Mouse (Mus musculus) neural tube, embryonic 10.5 days (tissue): ENCODE results near the gene Ntn1.
A peak's percentile ranks its signal among the peaks of the same experiment; 100 is the strongest.

Experiments
- DNase-seq: peaks from one replicate; pipeline ENCODE4 v3.0.0-alpha.2; 2017; ENCODE audit warnings: low spot score; ENCODE audit errors: extremely low spot score

Gene Ntn1

GRCm38 (mm10) chr11:68339331-68339730 is 61.3 kb downstream of the Ntn1 start:
- no peak for DNase-seq

DNA sequence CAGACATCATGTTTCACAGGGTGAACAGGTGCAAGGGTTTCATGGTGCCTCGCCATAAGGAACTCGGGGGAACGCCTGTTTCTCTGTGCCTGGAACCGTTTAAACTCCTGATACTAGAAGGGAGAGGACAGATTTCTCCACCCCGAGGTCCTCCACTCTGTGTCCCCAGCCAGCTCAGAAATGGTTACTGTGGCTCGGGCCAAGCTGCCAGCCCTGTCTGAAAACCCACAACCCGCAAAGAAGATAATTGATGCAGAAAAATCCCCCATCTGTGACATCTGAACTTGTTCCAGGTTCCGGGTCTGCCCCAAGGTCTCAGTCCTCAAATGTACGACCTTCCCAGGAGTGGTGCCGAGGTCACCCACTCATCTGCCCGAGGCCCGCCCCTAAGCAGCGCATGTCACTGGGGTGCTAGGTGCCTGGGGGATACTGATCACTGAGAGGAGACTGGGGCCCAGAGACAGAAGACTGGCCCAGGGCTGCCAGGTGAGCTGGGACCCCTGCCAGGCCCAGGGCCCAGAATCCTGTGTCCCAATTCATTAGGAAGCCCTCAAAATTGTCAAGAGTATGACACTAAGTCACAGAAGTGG is 68.9 kb downstream of the Ntn1 start:
- DNase-seq = no peak

GRCm38 (mm10) chr11:68331117-68331437 is 69.5 kb downstream of the Ntn1 start:
- DNase-seq = no peak

DNA sequence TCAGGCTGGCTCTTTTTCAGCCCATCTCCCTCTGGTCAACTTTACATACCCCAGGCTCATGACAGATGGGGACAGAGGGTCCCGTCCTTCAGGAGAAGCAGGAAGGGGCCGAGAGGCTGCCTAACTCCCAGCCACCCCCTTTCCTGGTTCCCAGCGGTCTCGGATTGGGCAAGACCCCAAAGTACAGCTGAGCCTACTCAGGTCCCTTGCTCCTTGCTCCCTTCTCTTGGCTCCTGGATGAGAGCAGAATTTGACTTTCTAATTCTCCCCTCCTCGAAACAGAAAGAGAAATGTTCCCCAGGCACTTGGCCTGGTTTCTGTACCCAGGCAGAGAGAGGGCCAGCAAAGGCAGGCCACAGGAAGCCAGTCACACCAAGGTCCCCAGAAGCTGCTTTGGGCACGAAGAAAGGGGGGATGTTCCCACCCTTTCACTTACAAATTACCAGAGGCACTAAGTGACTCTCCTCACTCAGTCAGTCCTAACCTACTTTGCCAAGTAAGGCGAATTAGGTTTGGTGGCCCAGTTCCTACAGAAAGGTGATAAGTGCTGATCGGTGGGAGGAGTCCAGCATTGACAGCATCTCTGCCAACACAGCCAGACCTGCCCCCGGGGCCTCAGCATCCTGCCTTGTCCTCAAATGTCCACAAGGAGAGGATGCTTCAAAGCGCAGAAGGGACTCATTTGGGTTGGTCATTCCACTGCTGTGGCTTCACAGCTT is 70.1 kb downstream of the Ntn1 start:
- no peak for DNase-seq

- no peak for DNase-seq
These were observed 75.8 kb downstream of the Ntn1 start for GRCm38 (mm10) chr11:68324863-68325262.

- DNase-seq = no peak
These were observed 79.2 kb downstream of the Ntn1 start for GRCm38 (mm10) chr11:68321417-68321816.

DNA sequence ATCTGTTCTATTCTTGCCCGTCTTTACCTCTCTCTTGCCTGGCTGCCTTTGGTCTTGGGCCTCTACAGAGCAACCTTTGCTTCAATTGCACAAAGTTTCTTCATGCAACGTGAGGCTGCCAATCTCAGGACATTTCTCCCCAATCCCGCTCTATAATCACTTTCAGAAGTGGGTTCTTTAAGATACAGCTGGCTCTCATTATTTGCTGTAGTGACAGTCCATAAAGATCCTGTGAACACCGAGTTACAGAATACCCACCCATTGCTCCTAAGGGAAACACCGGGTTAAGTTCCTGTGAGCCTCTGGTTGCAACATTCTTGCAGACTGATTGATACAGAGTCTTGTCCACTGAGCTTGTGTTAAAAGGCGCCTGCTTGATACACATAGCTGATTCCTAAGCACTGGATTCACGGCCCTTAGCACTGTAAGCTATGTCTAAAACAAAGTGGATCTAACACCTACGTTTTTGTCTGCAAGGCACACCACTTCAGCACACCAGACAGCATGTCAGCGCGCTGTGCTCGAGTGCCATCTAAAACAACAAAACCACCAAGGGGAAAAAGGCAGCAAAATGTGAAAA is 85.0 kb downstream of the Ntn1 start:
- DNase-seq = no peak

DNA sequence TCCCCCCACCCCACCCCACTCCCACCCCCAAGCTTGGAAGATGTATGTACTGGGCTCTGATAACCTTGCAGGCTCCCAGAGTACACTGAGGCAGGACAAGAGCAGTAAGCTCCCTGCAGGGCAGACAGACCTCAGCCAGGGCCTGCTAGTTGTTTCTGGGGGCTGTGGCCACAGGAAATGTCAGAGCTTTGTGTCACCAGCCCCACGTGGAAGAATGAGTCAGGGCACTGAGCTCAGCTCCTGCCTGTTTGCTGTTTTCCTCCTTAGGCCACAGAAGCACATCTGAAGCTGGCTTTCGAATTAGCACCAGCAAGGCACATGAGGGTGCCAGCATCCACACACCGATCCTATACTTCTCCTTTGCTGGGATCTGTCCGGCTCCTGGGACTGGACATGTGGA is 86.8 kb downstream of the Ntn1 start:
- no peak for DNase-seq

- DNase-seq = peak; percentile 45
These were observed 87.6 kb downstream of the Ntn1 start for GRCm38 (mm10) chr11:68313065-68313464.

GRCm38 (mm10) chr11:68308911-68309580 is 91.6 kb downstream of the Ntn1 start:
- no peak for DNase-seq

GRCm38 (mm10) chr11:68305997-68306396 is 94.6 kb downstream of the Ntn1 start:
- DNase-seq = no peak

DNA sequence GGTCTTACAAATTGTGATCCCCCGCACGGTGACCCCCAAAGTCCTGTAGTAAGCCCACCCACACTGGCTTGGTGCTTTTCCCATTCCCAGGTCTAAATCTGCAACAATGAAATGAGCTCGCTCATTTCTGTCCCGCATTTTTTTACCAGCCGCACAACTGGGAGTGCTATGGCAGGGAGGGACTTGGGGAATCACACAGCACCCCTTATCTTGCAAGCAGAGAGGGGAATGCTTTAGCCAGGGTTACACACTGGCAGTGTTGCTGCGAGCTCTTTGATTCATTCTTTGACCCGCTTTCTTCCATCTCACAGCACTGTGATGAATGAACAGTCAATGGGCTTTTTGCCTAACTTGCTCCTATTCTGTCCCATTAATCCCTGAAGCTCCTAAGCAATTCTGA is 98.3 kb downstream of the Ntn1 start:
- no peak for DNase-seq

- no peak for DNase-seq
These were observed 99.0 kb downstream of the Ntn1 start for GRCm38 (mm10) chr11:68301660-68302059.

- DNase-seq = no peak
These were observed 105.1 kb downstream of the Ntn1 start for GRCm38 (mm10) chr11:68295474-68295873.

- DNase-seq = no peak
These were observed 110.0 kb downstream of the Ntn1 start for GRCm38 (mm10) chr11:68290631-68291030.

DNA sequence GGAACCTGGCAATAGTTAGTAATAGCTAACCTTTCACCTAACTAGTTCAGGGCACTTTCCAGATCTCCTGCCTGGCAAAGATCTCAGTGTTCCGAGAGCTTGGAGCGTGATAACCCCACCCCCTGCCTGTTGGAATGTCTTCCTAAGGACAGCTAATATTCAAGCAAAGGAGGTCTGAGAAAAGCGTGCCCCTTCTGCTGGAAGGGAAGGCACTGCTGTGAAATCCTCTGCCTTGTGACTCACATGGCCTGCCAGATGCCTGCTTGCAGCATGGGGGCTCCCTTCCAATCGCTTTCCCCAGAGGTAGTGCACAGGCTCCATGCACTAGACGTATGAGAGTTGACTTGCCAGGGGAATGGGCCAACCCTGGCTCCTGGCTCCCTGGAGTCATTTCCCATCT is 113.3 kb downstream of the Ntn1 start:
- DNase-seq = no peak

GRCm38 (mm10) chr11:68286142-68286808 is 114.3 kb downstream of the Ntn1 start:
- no peak for DNase-seq

- DNase-seq = no peak
These were observed 114.9 kb downstream of the Ntn1 start for GRCm38 (mm10) chr11:68285754-68286141.

GRCm38 (mm10) chr11:68280001-68280510 is 120.6 kb downstream of the Ntn1 start:
- no peak for DNase-seq

DNA sequence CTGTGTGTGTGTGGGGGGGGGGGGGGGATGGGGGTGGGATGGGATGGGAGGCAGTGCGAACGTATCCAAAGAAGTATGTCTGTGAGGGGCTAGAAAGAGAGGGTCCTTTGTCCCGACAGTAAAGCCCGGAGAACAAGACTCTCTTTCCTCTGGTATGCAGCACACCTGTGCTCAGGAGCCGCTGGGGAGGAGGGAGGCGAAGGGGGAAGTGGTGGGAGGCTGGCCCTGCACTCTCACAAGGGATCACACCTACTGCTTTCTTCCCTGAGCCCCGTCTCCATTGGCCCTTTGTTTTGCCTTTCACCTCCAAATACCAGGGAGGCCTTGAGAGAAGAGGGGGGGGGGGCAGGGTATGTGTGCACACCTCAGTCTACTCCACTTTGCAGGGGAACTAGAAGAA is 123.7 kb downstream of the Ntn1 start:
- DNase-seq = no peak

DNA sequence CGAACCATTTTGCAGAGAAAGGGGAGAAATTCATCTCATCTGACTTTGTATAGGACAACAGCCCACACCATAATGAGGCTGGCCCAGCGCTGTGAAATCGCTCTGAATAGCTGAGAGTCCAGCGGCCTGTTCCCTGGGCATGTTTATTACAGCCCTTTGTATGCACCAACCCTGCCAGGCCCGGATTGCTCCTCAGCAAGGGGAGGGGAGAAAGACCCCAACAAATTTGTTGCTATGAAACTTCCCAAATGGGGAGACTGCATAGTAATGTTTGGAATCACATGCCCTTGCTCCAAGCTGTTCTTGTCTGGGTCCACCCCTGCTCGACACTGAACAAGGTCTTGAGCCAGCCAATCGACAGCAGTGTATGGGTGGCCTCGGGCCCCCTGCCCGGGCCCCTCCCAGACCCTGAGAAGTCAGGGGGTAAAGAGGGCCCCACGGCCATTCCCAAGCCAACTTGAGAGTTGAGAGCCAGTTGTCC is 126.3 kb downstream of the Ntn1 start:
- DNase-seq = peak; percentile 67

GRCm38 (mm10) chr11:68273855-68274254 is 126.8 kb downstream of the Ntn1 start:
- DNase-seq = peak; percentile 49
